Comparison of ENCODE assay signal across 9 mouse cellular contexts in genomic region chr11:77965101-77966036, GRCm38 (mm10). TPM values are rescaled to one million over a fixed set of nuclear protein-coding genes. Genes with fewer than 3 reads are reported as not detected.
A peak's percentile ranks its signal among the peaks of the same experiment; 100 is the strongest.
DNase-seq lines count a peak whose midpoint lies in the region; ATAC-seq lines count a peak whose summit lies in the region.
"Had no signal": no experiment of that assay in that cellular context is flagged by ENCODE, and none has a peak within 500 bp of the region (broad histone marks: within the 10 kb centered on the region; RNA-seq: fewer than 3 reads in every experiment).

No protein-coding gene starts in this region.

- H3K27me3 ChIP-seq in forebrain, embryonic 13.5 days = peaks cover 33% of the 10 kb centered on the region
- H3K27me3 ChIP-seq: stomach, embryonic 15.5 days had no signal

- H3K27ac ChIP-seq in forebrain, embryonic 13.5 days = peak overlapping the region; percentile 94
- H3K27ac ChIP-seq: limb, embryonic 13.5 days; stomach, embryonic 15.5 days had no signal

- 4% methylated on average over 17 of the region's 17 CpGs for WGBS in forebrain, embryonic 13.5 days

- peak; percentile 61 for DNase-seq in R1 (ENCODE audit: low read depth, low spot score)
- peak; percentile 92 for DNase-seq in cerebellum, adult 11 months
- peak; percentile 88 to 91 for DNase-seq in layer of hippocampus, adult 8-10 months (ENCODE audit: low spot score in 2 of 2)
- peak; percentile 57 for DNase-seq in neural tube, embryonic 10.5 days (ENCODE audit: extremely low spot score, low spot score)
- DNase-seq in adipocyte (ENCODE audit: low spot score) = no peak
- DNase-seq in spleen, adult 18-20 months = no peak

- no peaks in the 10 kb centered on the region for H3K9me3 ChIP-seq in forebrain, embryonic 13.5 days (replicated peaks)
- H3K9me3 ChIP-seq: limb, embryonic 13.5 days; stomach, embryonic 15.5 days had no signal

- H3K9ac ChIP-seq in forebrain, embryonic 13.5 days = peak overlapping the region; percentile 47; the same call in 1 of the 2 replicates
- H3K9ac ChIP-seq: stomach, embryonic 15.5 days had no signal

- H3K4me3 ChIP-seq in forebrain, embryonic 13.5 days = peak overlapping the region; percentile 1; the same call in 1 of the 2 replicates
- H3K4me3 ChIP-seq: limb, embryonic 13.5 days; stomach, embryonic 15.5 days had no signal

- peaks cover 41% of the 10 kb centered on the region for H3K4me1 ChIP-seq in forebrain, embryonic 13.5 days

- peaks cover 22% of the 10 kb centered on the region for H3K36me3 ChIP-seq in forebrain, embryonic 13.5 days (ENCODE audit: poor library complexity, severe bottlenecking)
- H3K36me3 ChIP-seq: limb, embryonic 13.5 days; stomach, embryonic 15.5 days had no signal

- H3K4me2 ChIP-seq in forebrain, embryonic 13.5 days = peak overlapping the region; percentile 49
- H3K4me2 ChIP-seq: stomach, embryonic 15.5 days had no signal

- ATAC-seq in forebrain, embryonic 13.5 days = peak; percentile 87

RNA-seq across cellular contexts. Expression of gene Phf12, which starts 17.2 kb away (rescaled TPM):
- polyA plus RNA-seq in forebrain, embryonic 13.5 days (2015; fragmentation: Nextera tagmentation; extraction: Ambion mirVana) = 20.7 and 24.5 TPM in 2 replicates
- 10 to 100 TPM; 56.1 to 64.4 (median 61.1) TPM for total RNA-seq in layer of hippocampus, adult 8-10 months (2022)

RNA-seq across cellular contexts. Expression of gene Sez6, which starts 34.8 kb away (rescaled TPM):
- polyA plus RNA-seq in forebrain, embryonic 13.5 days (2015; fragmentation: Nextera tagmentation; extraction: Ambion mirVana) = 141 and 165 TPM in 2 replicates
- 100 to 1,000 TPM; 139 to 164 (median 153) TPM for total RNA-seq in layer of hippocampus, adult 8-10 months (2022)

Comparison
In these comparisons a context has a peak if more than half of its experiments do, and no peak if none do; other contexts are left out.
1. DNase-seq: peak in R1 (single experiment), cerebellum, adult 11 months (single experiment), layer of hippocampus, adult 8-10 months (2 of 2) and neural tube, embryonic 10.5 days (single experiment); none in adipocyte (single experiment) and spleen, adult 18-20 months (0 of 2).